Mouse (Mus musculus) midbrain, embryonic 11.5 days (tissue): ENCODE data around the gene Fnbp4. TPM values are rescaled to one million over a fixed set of nuclear protein-coding genes. Genes with fewer than 3 reads are reported as not detected.

ENCODE experiments used
- ATAC-seq: fragments of 200-750 bp; cut with Nextera tagmentation; 2 replicates; pipeline ENCODE4 v1.8.0; 2017; ENCODE audit warnings: moderate TSS enrichment, moderate library complexity; ENCODE audit not compliant: low FRiP score
- DNase-seq: peaks from one replicate; pipeline ENCODE4 v3.0.0; 2015; ENCODE audit warnings: low spot score; ENCODE audit errors: missing footprints
- H3K27ac ChIP-seq: fragments of 300-500 bp; sonication (generic); 2 replicates; pipeline ENCODE4 v1.5.1; 2014; ENCODE audit warnings: low read depth, low read length
- H3K27me3 ChIP-seq: fragments of 300-500 bp; sonication (generic); 2 replicates; pipeline ENCODE4 v1.6.1; 2014; ENCODE audit warnings: mild to moderate bottlenecking, low read length, moderate library complexity, mixed read lengths; ENCODE audit not compliant: control insufficient read depth, insufficient read depth
- H3K36me3 ChIP-seq: fragments of 300-500 bp; sonication (generic); 2 replicates; pipeline ENCODE4 v1.6.1; 2014; ENCODE audit warnings: mild to moderate bottlenecking, low read length, moderate library complexity, mixed read lengths; ENCODE audit not compliant: control insufficient read depth, insufficient read depth
- H3K4me1 ChIP-seq: fragments of 300-500 bp; sonication (generic); 2 replicates; pipeline ENCODE4 v1.6.1; 2014; ENCODE audit warnings: low read length; ENCODE audit not compliant: control insufficient read depth, insufficient read depth
- H3K4me2 ChIP-seq: fragments of 300-500 bp; sonication (generic); 2 replicates; pipeline ENCODE4 v1.6.1; 2014; ENCODE audit warnings: mild to moderate bottlenecking, moderate library complexity
- H3K4me3 ChIP-seq: fragments of 300-500 bp; sonication (generic); 2 replicates; pipeline ENCODE4 v1.5.1; 2014; ENCODE audit warnings: low read depth, low read length
- H3K9ac ChIP-seq: fragments of 300-500 bp; sonication (generic); 2 replicates; pipeline ENCODE4 v1.6.1; 2014; ENCODE audit warnings: low read length
- H3K9me3 ChIP-seq: fragments of 300-500 bp; sonication (generic); 2 replicates; pipeline ENCODE4 v1.6.1; 2016; ENCODE audit warnings: low read length; ENCODE audit not compliant: control insufficient read depth
- WGBS: fragments of 180-500 bp; shearing (Covaris S2); extraction: QIAGEN DNeasy Blood & Tissue Kit; methylation state at CpG from one replicate; pipeline ENCODE4 v1.1.7; 2014; 5-methylcytosine and 5-hydroxymethylcytosine counted together
- polyA plus RNA-seq: library from polyadenylated mRNA; unstranded; fragments of >200 nt; fragmentation: Nextera tagmentation; extraction: Ambion mirVana; gene quantifications from 2 replicates; pipeline ENCODE4 v1.2.1, GENCODE M21; 2014

The Fnbp4 gene
- 102 and 117 TPM in 2 replicates for polyA plus RNA-seq

GRCm38 (mm10) chr2:90745053-90745678, at the start of gene Fnbp4:
Gene Fnbp4 (plus strand): TSS chr2:90745370.
- DNase-seq = peak; percentile 99
- Histone ChIP-seq H3K4me3 (peak within 1 kb of the TSS; percentile 97), H3K36me3 (0 out of 2 replicates have a peak, but pooled peaks cover 2% of the 10 kb centered on the region), H3K9me3 (no peaks in the 10 kb centered on the region), H3K4me2 (peak within 1 kb of the TSS; percentile 55), H3K9ac (peak within 1 kb of the TSS; percentile 93), H3K27ac (peak within 1 kb of the TSS; percentile 89), H3K27me3 (no peaks in the 10 kb centered on the region), H3K4me1 (peaks cover 9% of the 10 kb centered on the region; the same call in 1 of the 2 replicates)
- under 1% methylated on average over 44 of the region's 44 CpGs for WGBS
- ATAC-seq = peak; percentile 99

- H3K9ac ChIP-seq = no peak overlapping the region
- no peak overlapping the region for H3K27ac ChIP-seq
- H3K4me3 ChIP-seq = no peak overlapping the region
- DNase-seq (no peak), ATAC-seq (no peak)
- peaks cover 32% of the 10 kb centered on the region for H3K36me3 ChIP-seq
- H3K27me3 ChIP-seq = no peaks in the 10 kb centered on the region
- WGBS = 91% methylated on average over 4 of the region's 4 CpGs
- no peak overlapping the region for H3K4me2 ChIP-seq
- H3K9me3 ChIP-seq = no peaks in the 10 kb centered on the region
- no peaks in the 10 kb centered on the region for H3K4me1 ChIP-seq
Measured at GRCm38 (mm10) chr2:90700943-90701342, 44.2 kb upstream of the Fnbp4 start.

- Histone ChIP-seq H3K36me3 (peaks cover 19% of the 10 kb centered on the region), H3K9me3 (no peaks in the 10 kb centered on the region), H3K27ac (no peak overlapping the region), H3K4me3 (no peak overlapping the region), H3K9ac (no peak overlapping the region), H3K4me1 (no peaks in the 10 kb centered on the region), H3K4me2 (no peak overlapping the region), H3K27me3 (no peaks in the 10 kb centered on the region)
- no peak for DNase-seq
- ATAC-seq = no peak
- 34% methylated on average over 1 of the region's 1 CpGs for WGBS
Measured at GRCm38 (mm10) chr2:90708548-90708947, 36.6 kb upstream of the Fnbp4 start.

GRCm38 (mm10) chr2:90715555-90716092, 29.5 kb upstream of the Fnbp4 start:
- no peaks in the 10 kb centered on the region for H3K4me1 ChIP-seq
- WGBS = 95% methylated on average over 7 of the region's 7 CpGs
- DNase-seq (no peak), ATAC-seq (no peak)
- H3K36me3 ChIP-seq = peaks cover 12% of the 10 kb centered on the region; the same call in 1 of the 2 replicates
- no peak overlapping the region for H3K4me2 ChIP-seq
- H3K27ac ChIP-seq = no peak overlapping the region
- H3K27me3 ChIP-seq = no peaks in the 10 kb centered on the region
- H3K4me3 ChIP-seq = no peak overlapping the region
- H3K9ac ChIP-seq = no peak overlapping the region
- H3K9me3 ChIP-seq = no peaks in the 10 kb centered on the region

- H3K9me3 ChIP-seq = no peaks in the 10 kb centered on the region
- no peak overlapping the region for H3K9ac ChIP-seq
- DNase-seq = no peak
- no peak overlapping the region for H3K4me3 ChIP-seq
- 95% methylated on average over 4 of the region's 4 CpGs for WGBS
- no peak overlapping the region for H3K27ac ChIP-seq
- no peaks in the 10 kb centered on the region for H3K4me1 ChIP-seq
- peaks cover 10% of the 10 kb centered on the region; the same call in 1 of the 2 replicates for H3K36me3 ChIP-seq
- ATAC-seq = no peak
- H3K4me2 ChIP-seq = no peak overlapping the region
- no peaks in the 10 kb centered on the region for H3K27me3 ChIP-seq
Measured at GRCm38 (mm10) chr2:90717366-90717765, 27.8 kb upstream of the Fnbp4 start.

- ATAC-seq (no peak), DNase-seq (no peak)
- Histone ChIP-seq H3K27me3 (no peaks in the 10 kb centered on the region), H3K4me2 (no peak overlapping the region), H3K36me3 (peaks cover 10% of the 10 kb centered on the region; the same call in 1 of the 2 replicates), H3K27ac (no peak overlapping the region), H3K4me1 (no peaks in the 10 kb centered on the region), H3K4me3 (no peak overlapping the region), H3K9me3 (no peaks in the 10 kb centered on the region), H3K9ac (no peak overlapping the region)
- WGBS = 95% methylated on average over 5 of the region's 5 CpGs
Measured at GRCm38 (mm10) chr2:90717948-90718347, 27.2 kb upstream of the Fnbp4 start.

GRCm38 (mm10) chr2:90726818-90727217, 18.4 kb upstream of the Fnbp4 start:
- peaks cover 16% of the 10 kb centered on the region for H3K36me3 ChIP-seq
- ATAC-seq (no peak), DNase-seq (no peak)
- no peak overlapping the region for H3K9ac ChIP-seq
- no peak overlapping the region for H3K4me3 ChIP-seq
- WGBS = 91% methylated on average over 3 of the region's 3 CpGs
- H3K9me3 ChIP-seq = no peaks in the 10 kb centered on the region
- no peak overlapping the region for H3K27ac ChIP-seq
- H3K4me2 ChIP-seq = no peak overlapping the region
- no peaks in the 10 kb centered on the region for H3K27me3 ChIP-seq
- H3K4me1 ChIP-seq = no peaks in the 10 kb centered on the region

GRCm38 (mm10) chr2:90735326-90735725, 9.8 kb upstream of the Fnbp4 start:
- Histone ChIP-seq H3K36me3 (peaks cover 25% of the 10 kb centered on the region; the same call in 1 of the 2 replicates), H3K9me3 (no peaks in the 10 kb centered on the region)
- WGBS = 94% methylated on average over 11 of the region's 11 CpGs

GRCm38 (mm10) chr2:90738801-90739200, 6.4 kb upstream of the Fnbp4 start:
- no peaks in the 10 kb centered on the region for H3K4me1 ChIP-seq
- H3K4me2 ChIP-seq = no peak overlapping the region
- no peak overlapping the region for H3K9ac ChIP-seq
- no peak overlapping the region for H3K4me3 ChIP-seq
- peaks cover 15% of the 10 kb centered on the region; the same call in 1 of the 2 replicates for H3K36me3 ChIP-seq
- no peak overlapping the region for H3K27ac ChIP-seq
- ATAC-seq = no peak
- H3K9me3 ChIP-seq = no peaks in the 10 kb centered on the region
- DNase-seq = no peak
- H3K27me3 ChIP-seq = no peaks in the 10 kb centered on the region
- 86% methylated on average over 3 of the region's 3 CpGs for WGBS

More at GRCm38 (mm10) chr2:90735326-90735725, 9.8 kb upstream of the Fnbp4 start:
- DNase-seq (no peak), ATAC-seq (no peak)
- Histone ChIP-seq H3K4me1 (no peaks in the 10 kb centered on the region), H3K4me3 (no peak overlapping the region), H3K27ac (no peak overlapping the region), H3K9ac (no peak overlapping the region), H3K27me3 (no peaks in the 10 kb centered on the region), H3K4me2 (no peak overlapping the region)
